Mouse (Mus musculus): ENCODE data around the gene Unc79. TPM values are rescaled to one million over a fixed set of nuclear protein-coding genes. Genes with fewer than 3 reads are reported as not detected.

Unc79 gene
- total RNA-seq, 2 experiments from 2014 or later: 0.05 TPM; not detected in 1

DNA sequence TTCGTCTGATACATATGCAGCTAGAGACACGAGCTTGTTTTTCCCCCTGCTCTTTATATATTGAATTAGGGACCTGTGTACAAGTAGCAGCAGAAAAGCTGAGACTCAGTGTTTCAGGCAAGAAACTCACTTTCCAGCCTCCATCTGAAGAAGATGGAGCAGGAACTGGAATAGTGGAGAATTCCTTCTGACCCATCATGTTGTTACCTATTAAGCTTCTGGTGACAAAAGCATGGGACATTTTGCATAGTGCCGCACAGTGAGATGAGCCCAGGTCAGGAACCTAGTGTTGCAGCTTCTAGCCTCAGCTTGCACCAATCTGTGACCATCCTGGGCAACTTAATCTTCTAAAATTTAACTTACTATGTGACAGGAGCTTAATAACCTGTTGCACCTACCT, 92.7 kb downstream of the Unc79 start:
- DNase-seq: no peak

DNA sequence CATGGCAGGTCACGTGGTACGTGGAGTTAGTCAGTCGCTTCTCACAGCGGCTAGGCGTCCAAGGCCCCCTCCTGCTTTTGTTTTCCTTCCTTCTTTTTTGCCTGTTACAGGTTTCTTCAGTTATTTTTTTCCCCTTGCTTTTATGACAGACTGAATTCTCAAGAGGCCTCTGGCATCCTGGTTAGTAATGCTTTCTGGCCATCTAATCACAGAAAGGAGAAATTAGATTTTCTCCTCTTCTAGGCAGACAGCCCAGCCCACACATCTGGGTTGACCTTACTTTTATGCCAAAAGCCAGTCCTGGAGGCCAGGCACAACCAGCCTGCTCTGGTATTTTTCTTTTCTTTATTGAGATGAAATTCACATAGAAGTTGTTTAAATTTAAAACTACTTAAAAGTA, 94.1 kb downstream of the Unc79 start:
- no peak for DNase-seq

GRCm38 (mm10) chr12:103044422-103044821, 95.8 kb downstream of the Unc79 start:
- DNase-seq: no peak

DNA sequence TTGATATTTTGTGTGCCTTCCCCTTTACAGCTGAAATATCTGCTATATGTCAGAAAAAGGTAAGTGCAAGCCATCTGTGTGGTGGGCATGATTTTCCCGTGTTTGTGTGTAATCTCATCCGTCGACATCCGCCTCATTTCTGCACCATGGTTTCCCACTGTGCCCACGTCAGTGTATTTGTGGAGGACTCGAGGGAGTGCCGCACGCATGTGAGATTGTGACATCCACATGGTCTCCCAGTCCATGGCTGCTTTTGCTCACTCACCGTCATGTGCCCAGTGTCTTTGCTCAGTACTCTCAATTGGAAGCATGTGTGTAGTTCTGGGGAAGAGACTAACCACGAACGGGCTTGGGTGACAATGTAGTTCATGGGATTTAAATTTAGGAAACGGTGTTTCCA, 101.2 kb downstream of the Unc79 start:
- DNase-seq: no peak

- DNase-seq: no peak
Observed at GRCm38 (mm10) chr12:103059321-103060053, 110.8 kb downstream of the Unc79 start.

DNA sequence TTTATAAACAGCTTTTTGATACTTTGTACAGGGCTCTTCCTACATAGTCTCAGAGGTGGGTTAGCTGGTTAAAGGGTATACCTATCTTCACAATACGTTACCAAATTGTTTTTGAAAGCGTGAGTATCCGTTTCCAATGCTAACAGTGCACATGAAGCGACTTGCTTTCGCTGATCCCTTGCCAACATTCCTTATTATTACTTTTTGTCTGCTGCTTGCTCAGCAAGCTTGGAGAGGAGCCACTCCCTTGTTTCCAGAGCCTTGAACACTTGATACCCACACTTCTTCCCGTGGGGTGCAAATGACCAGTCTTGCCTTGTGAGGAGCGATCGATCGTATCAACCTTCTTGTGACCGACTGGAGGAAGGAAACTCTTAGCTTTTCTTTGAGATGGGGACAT, 112.1 kb downstream of the Unc79 start:
- DNase-seq: no peak

DNA sequence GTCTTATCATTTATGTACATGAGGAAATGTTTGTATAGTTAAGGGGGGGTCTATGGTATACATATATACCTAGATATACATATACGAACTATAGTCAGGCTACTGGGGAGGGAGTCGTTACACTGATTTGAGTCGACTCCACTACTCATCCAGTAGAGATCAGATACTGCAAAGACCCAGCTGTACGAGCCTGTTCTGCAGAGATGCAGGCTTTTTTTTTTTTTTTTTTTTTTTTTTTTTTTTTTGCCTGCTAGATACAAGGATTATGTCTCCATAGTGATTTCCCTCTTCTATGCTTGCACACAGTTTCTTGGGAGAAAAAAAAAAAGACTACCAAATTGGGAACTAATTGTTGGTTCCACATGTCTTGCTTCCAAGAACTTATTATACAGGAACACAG, 113.5 kb downstream of the Unc79 start:
- no peak for DNase-seq

GRCm38 (mm10) chr12:103064944-103065343, 116.3 kb downstream of the Unc79 start:
- DNase-seq: peak; percentile 20 to 32

GRCm38 (mm10) chr12:103068161-103068560, 119.5 kb downstream of the Unc79 start:
- no peak for DNase-seq

DNA sequence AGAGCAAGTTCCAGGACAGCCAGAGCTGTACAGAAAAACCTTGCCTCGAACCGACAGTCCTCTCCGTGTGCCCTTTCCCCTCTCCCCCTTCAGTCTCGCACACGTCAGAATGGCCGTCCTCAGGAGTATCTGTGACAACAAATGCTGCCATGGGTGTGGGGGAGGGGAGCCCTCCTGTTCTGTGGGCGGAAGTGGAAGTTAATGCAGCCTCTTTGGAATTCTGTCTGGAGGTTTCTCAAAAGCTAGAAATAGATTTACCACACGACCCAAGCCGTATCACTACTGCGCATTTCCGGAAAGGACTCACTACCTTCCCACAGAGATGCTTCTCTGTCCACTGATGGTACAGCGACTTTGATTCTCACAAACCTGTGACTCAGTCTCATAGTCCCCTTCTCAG, 120.9 kb downstream of the Unc79 start:
- DNase-seq: no peak

- DNase-seq: no peak
Observed at GRCm38 (mm10) chr12:103073953-103074352, 125.3 kb downstream of the Unc79 start.

DNA sequence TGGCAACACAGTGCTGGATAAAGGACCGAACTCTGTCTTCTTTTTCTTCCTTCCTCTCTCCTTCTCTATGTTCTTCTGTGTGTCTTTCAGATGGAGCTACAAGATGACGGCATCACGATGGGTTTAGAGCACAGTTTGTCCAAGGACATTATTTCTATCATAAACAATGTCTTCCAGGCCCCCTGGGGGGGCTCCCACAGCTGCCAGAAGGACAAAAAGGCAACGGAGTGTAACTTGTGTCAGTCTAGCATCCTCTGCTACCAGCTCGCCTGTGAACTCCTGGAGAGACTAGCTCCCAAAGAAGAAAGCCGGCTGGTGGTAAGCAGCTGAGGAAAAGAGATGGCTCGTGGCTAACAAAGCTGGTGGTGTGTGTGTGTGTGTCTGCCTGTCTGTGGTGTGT, 130.1 kb downstream of the Unc79 start:
- no peak for DNase-seq

DNA sequence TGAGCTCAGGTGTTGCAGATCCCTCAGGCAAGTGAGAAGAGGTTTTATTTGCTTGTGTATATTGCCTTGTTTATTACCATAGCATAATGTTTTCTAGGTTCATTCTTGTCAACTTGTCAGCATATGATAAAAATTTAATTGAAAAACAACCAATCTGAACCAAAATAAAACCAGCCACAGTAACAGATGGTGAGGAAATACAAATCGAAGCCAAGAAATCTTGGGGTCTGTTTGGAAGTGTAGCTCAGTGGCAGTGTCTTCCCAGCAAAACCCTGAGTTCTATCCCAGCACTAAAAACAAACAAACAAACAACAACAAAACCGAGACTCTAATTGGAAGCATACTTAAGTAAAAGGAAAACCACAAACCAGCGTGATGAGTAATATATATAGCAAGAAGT, 131.4 kb downstream of the Unc79 start:
- no peak for DNase-seq

- DNase-seq: no peak
Observed at GRCm38 (mm10) chr12:103091831-103092230, 143.2 kb downstream of the Unc79 start.

- no peak for DNase-seq
Observed at GRCm38 (mm10) chr12:103095160-103095559, 146.5 kb downstream of the Unc79 start.

DNA sequence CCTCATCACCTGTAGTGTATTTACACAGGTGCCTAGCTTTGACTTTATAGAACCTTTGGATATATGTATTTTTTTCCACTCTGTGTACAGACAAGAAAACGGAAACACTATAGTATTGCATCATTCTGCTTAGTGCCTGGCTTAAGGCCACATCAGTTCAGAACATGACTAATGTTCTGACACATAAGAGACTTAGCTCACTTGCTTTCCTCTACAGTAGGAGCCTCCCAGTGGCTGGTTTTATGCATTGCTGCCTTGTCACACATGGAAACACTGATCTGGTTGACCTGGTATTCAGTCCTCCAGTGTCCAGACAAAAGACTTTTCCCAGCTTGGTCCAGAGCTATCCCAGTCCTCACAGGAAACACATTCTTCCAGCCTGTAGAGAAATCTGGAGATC, 150.5 kb downstream of the Unc79 start:
- DNase-seq: peak in 1 of 2 experiments; percentile 6

- no peak for DNase-seq
Observed at GRCm38 (mm10) chr12:103100088-103100487, 151.4 kb downstream of the Unc79 start.

DNA sequence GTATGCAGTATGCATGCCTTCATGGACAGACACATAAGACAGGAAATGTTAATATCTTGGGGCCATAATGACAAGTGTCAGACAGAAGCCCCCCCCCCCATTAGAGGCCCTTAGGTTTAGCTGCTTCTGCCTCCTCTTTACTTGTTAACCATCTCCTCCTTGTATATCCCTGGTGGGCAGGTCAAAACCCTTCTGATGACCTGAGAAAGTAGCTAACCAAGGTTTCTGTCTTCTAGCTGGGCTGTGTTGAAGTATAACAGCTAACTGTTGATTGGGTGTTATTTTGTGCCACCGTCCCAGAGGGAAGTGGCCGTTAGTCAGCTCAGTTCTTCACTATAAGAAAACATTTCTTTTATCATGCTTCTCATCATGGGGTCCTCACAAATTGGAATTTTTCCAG, 154.4 kb downstream of the Unc79 start:
- no peak for DNase-seq

- DNase-seq: peak in 1 of 2 experiments; percentile 3
Observed at GRCm38 (mm10) chr12:103103601-103104000, 154.9 kb downstream of the Unc79 start.

- DNase-seq: peak in 1 of 2 experiments; percentile 5
Observed at GRCm38 (mm10) chr12:103109301-103109700, 160.6 kb downstream of the Unc79 start.

- DNase-seq: no peak
Observed at GRCm38 (mm10) chr12:103116639-103117038, 168.0 kb downstream of the Unc79 start.

DNA sequence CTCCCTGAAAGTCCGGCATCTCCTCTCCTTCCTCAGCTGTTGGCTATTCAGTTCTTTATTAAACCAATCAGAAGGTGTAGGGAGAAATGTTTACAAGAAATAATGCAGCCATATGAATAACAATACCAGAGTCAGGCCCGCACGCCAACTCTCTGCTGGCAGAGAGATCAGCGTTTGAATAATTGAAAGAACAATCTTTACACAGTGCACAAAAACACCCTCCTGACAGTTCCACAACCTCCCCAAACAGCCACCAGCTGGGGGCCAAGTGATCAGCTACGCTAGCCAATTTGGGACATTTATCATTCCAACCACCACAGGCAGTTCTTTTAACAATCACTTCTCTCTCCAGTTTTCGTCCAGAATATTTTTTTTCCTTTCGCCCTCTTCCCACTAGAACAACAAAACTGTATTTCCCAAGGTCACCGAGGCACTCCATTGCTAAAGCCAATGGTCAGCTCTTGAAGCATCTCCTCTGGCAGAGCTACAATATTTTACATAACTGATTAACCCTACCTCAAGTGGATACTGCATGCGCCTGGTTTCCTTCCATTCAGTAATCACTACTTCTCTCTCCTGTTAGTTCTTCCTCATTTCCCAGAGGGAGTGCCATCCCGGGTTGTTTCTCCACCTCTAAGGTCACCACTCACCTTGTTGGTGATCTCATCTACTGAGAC, 169.0 kb downstream of the Unc79 start:
- DNase-seq: no peak

DNA sequence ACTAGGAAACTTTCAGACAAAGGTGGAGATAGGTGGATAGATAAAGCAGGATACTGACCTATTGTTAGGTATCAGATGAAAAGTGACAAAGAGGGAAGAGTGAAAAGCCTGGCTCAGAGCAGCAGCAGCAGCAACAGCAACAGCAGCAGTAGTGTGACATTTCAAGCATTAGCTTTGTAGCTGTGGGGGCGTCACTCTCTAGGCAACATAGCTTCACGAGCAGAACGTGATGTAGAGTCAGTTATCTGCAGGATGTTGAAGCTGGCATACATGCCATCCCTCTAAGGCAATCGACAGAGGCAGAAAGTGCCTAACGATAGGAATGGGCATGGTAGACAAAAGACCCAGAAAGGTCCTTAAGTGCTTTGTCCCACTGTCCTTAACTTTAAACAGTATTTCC, 173.3 kb downstream of the Unc79 start:
- DNase-seq: no peak

DNA sequence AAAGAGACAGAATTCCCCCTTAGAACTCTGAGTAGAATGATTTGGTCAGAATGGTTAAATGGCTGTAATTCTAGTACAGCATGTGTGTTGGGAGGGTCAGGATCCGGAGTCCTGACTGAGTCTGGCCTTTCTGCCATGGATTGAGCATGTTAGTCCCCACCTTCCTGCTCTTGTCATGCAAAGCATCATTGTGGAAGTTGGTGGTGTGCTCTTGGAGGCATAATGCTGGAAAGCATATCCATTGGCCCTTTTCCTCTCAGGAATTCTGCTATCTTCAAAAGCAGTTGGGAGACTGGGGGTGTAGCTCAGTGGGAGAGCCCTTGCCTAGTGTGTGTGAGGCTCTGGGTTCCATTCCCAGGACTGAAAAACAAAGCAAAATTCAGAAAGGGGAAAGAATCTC, 175.2 kb downstream of the Unc79 start:
- DNase-seq: no peak
